Mouse (Mus musculus): ENCODE measurements around the gene 4933406M09Rik.

- TF ChIP-seq POLR2A (IDR thresholded peaks at IDR 0.05; ENCODE audit: low read depth, low read length), result no peak
- TF ChIP-seq CTCF (IDR thresholded peaks at IDR 0.05; ENCODE audit: borderline replicate concordance, insufficient read depth, low read length), result no peak
These were observed 28.9 kb downstream of the 4933406M09Rik start for GRCm38 (mm10) chr1:134414501-134415167.

Data from embryonic fibroblast, embryonic 13.5 days (primary cell).